Mouse (Mus musculus) MEL (cell line): ENCODE measurements around the gene Fam57a. TPM values are rescaled to one million over a fixed set of nuclear protein-coding genes. Genes with fewer than 3 reads are reported as not detected.

Source experiments
- DNase-seq: peaks from one replicate; pipeline ENCODE4 v3.0.0; 2011; ENCODE audit warnings: low read depth, low spot score
- H3K27ac ChIP-seq: 2 replicates; pipeline ENCODE4 v1.5.1; 2012; ENCODE audit warnings: low read depth, mild to moderate bottlenecking, control low read depth, low read length, moderate library complexity; ENCODE audit not compliant: control insufficient read depth
- H3K27me3 ChIP-seq, 2 experiments: fragments of 150-350 bp in 1 of 2; sonication (generic) in 1 of 2; 2 replicates each; pipeline ENCODE4 v1.6.1; 2012; ENCODE audit warnings: low read length in 2 of 2, mild to moderate bottlenecking in 2 of 2, improper control_type of control experiment in 1 of 2, moderate library complexity in 1 of 2; ENCODE audit not compliant: insufficient read depth in 2 of 2, control insufficient read depth in 1 of 2
- H3K36me3 ChIP-seq, 2 experiments: 2 replicates each; pipeline ENCODE4 v1.6.1; 2012 to 2014; ENCODE audit warnings: low read length in 2 of 2, improper control_type of control experiment in 1 of 2, inconsistent platforms in 1 of 2, mild to moderate bottlenecking in 1 of 2; ENCODE audit not compliant: insufficient read depth in 2 of 2, control insufficient read depth in 1 of 2
- H3K4me1 ChIP-seq, 2 experiments: fragments of 150-350 bp in 1 of 2; sonication (generic) in 1 of 2; 2 replicates each; pipeline ENCODE4 v1.6.1; 2012; ENCODE audit warnings: low read length in 2 of 2, improper control_type of control experiment in 1 of 2, mild to moderate bottlenecking in 1 of 2; ENCODE audit not compliant: insufficient read depth in 2 of 2, control insufficient read depth in 1 of 2
- H3K4me3 ChIP-seq, 2 experiments: fragments of 150-350 bp in 1 of 2; sonication (generic) in 1 of 2; 2 replicates each; pipeline ENCODE4 v1.5.1; 2012; ENCODE audit warnings: low read depth in 2 of 2, low read length in 2 of 2, mild to moderate bottlenecking in 2 of 2, moderate library complexity in 2 of 2, control low read depth in 1 of 2, improper control_type of control experiment in 1 of 2; ENCODE audit not compliant: control insufficient read depth in 1 of 2, insufficient read depth in 1 of 2
- H3K79me2 ChIP-seq: 2 replicates; pipeline ENCODE4 v1.6.1; 2012; ENCODE audit warnings: mild to moderate bottlenecking, low read length, moderate library complexity; ENCODE audit not compliant: control insufficient read depth, poor library complexity, insufficient read depth
- H3K9ac ChIP-seq: 2 replicates; pipeline ENCODE4 v1.6.1; 2012; ENCODE audit warnings: low read depth, mild to moderate bottlenecking, control low read depth, low read length, moderate library complexity; ENCODE audit not compliant: control insufficient read depth, poor library complexity, severe bottlenecking
- H3K9me3 ChIP-seq: fragments of 150-350 bp; sonication (generic); replicated peaks from 2 replicates; pipeline ENCODE4 v1.6.1; 2012; ENCODE audit warnings: mild to moderate bottlenecking, low read length, improper control_type of control experiment, moderate library complexity; ENCODE audit not compliant: insufficient read depth
- CHD1 ChIP-seq: IDR thresholded peaks from 2 replicates; pipeline ENCODE4 v1.6.1; 2012; ENCODE audit warnings: low read depth, mild to moderate bottlenecking, inconsistent platforms, low read length, improper control_type of control experiment
- ETS1 ChIP-seq: IDR thresholded peaks from 2 replicates; pipeline ENCODE4 v1.6.1; 2012; ENCODE audit warnings: low read depth, mild to moderate bottlenecking, inconsistent platforms, low read length, improper control_type of control experiment, moderate library complexity
- HCFC1 ChIP-seq: IDR thresholded peaks from 2 replicates; pipeline ENCODE4 v1.6.1; 2012; ENCODE audit warnings: low read depth, mild to moderate bottlenecking, inconsistent platforms, low read length, improper control_type of control experiment, moderate library complexity
- MAX ChIP-seq: IDR thresholded peaks from 2 replicates; pipeline ENCODE4 v1.6.1; 2011; ENCODE audit warnings: low read length, improper control_type of control experiment
- MEF2A ChIP-seq: IDR thresholded peaks from 2 replicates; pipeline ENCODE4 v1.6.1; 2014; ENCODE audit warnings: low read depth, mild to moderate bottlenecking, inconsistent platforms, low read length, improper control_type of control experiment; ENCODE audit not compliant: poor library complexity, insufficient replicate concordance, severe bottlenecking; ENCODE audit errors: extremely low read depth
- MXI1 ChIP-seq: IDR thresholded peaks from 2 replicates; pipeline ENCODE4 v1.6.1; 2011; ENCODE audit warnings: mild to moderate bottlenecking, low read depth, low read length, improper control_type of control experiment
- POLR2A ChIP-seq, 2 experiments: IDR thresholded peaks; 2 replicates each; pipeline ENCODE4 v1.6.1; 2011 to 2012; ENCODE audit warnings: low read length in 2 of 2, mild to moderate bottlenecking in 2 of 2, control low read depth in 1 of 2, improper control_type of control experiment in 1 of 2, low read depth in 1 of 2, moderate library complexity in 1 of 2; ENCODE audit not compliant: control insufficient read depth in 1 of 2, insufficient read depth in 1 of 2, poor library complexity in 1 of 2
- POLR2AphosphoS2 ChIP-seq: IDR thresholded peaks from 2 replicates; pipeline ENCODE4 v1.6.1; 2011; ENCODE audit warnings: low read length, improper control_type of control experiment
- POLR2AphosphoS5 ChIP-seq: IDR thresholded peaks from 2 replicates; pipeline ENCODE4 v1.6.1; 2012; ENCODE audit warnings: low read depth, borderline replicate concordance, mild to moderate bottlenecking, inconsistent platforms, low read length, moderate library complexity, mixed read lengths
- SIN3A ChIP-seq: IDR thresholded peaks from 2 replicates; pipeline ENCODE4 v1.6.1; 2012; ENCODE audit warnings: low read length, improper control_type of control experiment, inconsistent platforms
- ZKSCAN1 ChIP-seq: IDR thresholded peaks from 2 replicates; pipeline ENCODE4 v1.6.1; 2012; ENCODE audit warnings: low read depth, mild to moderate bottlenecking, inconsistent platforms, low read length, improper control_type of control experiment, moderate library complexity
- polyA plus RNA-seq, 2 experiments: library from polyadenylated mRNA; stranded (reverse) in 1 of 2; unstranded in 1 of 2; fragments of >175 nt in 1 of 2; fragments of >200 nt in 1 of 2; gene quantifications; 2 replicates each; pipeline versions ENCODE4 v1.2.1 to v1.2.4; 2012; ENCODE audit warnings: low replicate concordance in 2 of 2, low read depth in 1 of 2; ENCODE audit not compliant: insufficient read length in 2 of 2, insufficient read depth in 1 of 2, missing spikeins in 1 of 2
- total RNA-seq: library from RNA; depleted of rRNA; stranded (reverse); fragments of 300-350 nt; gene quantifications from 2 replicates; pipeline ENCODE4 v1.2.3, GENCODE M21; 2012

The Fam57a gene
- total and polyA plus RNA-seq, 3 experiments, result 8.5 to 8.8 TPM; not detected in 1

DNA sequence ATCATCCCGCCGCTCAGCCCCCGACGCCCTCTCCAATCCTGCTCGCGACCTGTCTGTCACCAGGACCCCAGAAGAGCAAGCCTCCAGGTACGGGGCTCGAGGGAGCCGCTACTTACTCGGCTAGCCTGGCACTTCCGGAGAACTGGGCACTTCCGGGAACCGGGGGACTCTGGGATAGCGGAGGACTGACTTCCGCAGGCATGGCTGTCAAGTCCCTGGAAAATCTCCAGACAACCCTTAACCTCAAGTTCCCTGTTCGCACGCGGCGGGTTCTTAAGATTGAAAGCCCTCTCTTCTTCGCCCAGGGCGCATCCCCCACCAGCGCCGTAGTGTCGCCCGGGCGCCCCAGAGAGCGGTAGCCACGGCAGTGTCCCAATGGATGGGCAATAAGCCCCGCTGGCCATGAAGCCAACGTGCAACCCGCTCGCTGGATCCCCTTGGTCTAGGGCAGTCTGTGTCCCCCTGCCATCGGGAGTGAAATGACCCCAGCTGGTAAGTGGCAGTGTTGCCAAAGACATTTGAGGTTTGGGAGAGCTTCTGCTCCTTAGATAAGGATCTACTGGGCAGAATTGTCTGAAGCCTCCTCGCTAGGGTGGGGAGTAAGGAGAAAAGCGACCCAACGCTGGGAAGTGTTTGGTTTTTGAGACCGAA is at the start of gene Fam57a, which contains the start of gene Vps53 (continued):
- TF ChIP-seq MEF2A, result no peak
- TF ChIP-seq CHD1, result peak; percentile 78; the same call in 1 of the 2 replicates
- 0 out of 2 replicates have a peak, but pooled peaks have one; percentile 35 for TF ChIP-seq ETS1

DNA sequence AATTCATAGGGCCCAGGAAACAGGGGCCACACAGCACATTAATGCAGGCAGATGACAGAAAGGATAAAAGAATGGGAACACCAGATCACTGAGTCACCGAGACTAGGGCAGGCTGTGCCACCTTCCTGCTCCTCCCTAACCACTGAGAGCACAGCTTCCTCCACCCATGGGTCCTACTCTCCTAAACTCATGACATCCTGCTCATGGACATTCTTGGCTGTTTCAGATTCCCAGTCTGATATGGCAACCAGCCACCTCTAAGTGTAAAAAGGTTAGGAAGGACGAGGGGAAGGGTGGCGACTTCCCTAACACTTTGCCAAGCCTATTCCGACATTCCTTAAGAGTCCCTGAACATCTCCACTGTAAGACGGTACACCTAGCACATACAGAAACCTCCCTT is 48.6 kb upstream of the Fam57a start:
- Histone ChIP-seq H3K27ac (no peak overlapping the region), H3K4me1 (peaks cover 0 to 5% of the 10 kb centered on the region in 2 experiments; a peak in 3 of 4 replicates), H3K9me3 (no peaks in the 10 kb centered on the region), H3K36me3 (peaks cover 0 to 10% of the 10 kb centered on the region in 2 experiments; a peak in 2 of 4 replicates), H3K4me3 (no peak overlapping the region), H3K79me2 (no peaks in the 10 kb centered on the region), H3K9ac (no peak overlapping the region), H3K27me3 (no peaks in the 10 kb centered on the region)
- TF ChIP-seq MAX, result no peak
- TF ChIP-seq POLR2A (IDR thresholded peaks at IDR 0.05; ENCODE audit: control insufficient read depth in 1 of 2, insufficient read depth in 1 of 2, low read depth in 1 of 2, low read length in 2 of 2, poor library complexity in 1 of 2), result no peak
- DNase-seq, result peak; percentile 51

DNA sequence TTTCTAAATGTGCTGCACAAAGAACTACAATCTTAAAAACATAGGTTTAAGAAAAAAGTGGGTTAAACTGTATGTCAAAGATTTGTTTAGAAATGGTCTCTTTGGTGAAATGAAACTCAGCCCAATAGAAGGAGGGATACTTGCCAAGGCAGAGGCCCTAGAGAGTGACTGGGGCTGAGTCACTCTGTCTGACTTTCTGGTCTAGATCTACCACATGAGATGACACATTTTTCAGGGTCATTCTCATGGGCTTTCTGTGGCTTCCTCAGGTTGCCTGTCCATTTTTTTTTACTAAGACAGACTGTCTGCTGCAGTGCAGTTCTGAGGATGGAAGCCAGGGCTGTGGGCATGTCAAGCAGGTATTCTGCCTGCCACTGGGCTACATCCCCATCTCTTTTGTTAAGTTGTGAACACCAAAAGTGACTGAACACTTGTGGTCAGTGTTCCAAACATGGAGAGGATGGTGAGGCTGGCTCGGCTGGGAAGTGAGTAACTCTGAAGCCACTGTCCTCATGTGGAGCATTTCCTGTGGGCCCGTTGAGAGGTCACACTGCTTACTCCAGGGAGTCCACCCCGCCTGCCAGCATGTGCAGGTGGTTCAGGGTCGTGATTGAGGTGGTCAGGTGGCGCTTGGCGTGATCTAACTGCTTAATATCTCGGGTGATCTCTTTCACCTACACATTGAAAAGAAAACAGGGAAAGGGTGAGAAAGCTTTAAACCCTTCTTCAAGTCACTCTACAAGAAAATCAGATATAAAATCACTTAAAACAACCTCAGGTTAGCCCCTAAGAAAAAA is 43.6 kb upstream of the Fam57a start:
- no peaks in the 10 kb centered on the region for H3K79me2 ChIP-seq
- no peaks in the 10 kb centered on the region for H3K27me3 ChIP-seq
- H3K27ac ChIP-seq, result no peak overlapping the region
- H3K9ac ChIP-seq, result no peak overlapping the region
- H3K4me1 ChIP-seq, result peaks cover 0 to 2% of the 10 kb centered on the region in 2 experiments; a peak in 2 of 4 replicates
- peaks cover 0 to 4% of the 10 kb centered on the region in 2 experiments; a peak in 2 of 4 replicates for H3K36me3 ChIP-seq
- H3K4me3 ChIP-seq, result no peak overlapping the region
- H3K9me3 ChIP-seq, result no peaks in the 10 kb centered on the region
- TF ChIP-seq CHD1, result no peak
- DNase-seq, result peak; percentile 18

DNA sequence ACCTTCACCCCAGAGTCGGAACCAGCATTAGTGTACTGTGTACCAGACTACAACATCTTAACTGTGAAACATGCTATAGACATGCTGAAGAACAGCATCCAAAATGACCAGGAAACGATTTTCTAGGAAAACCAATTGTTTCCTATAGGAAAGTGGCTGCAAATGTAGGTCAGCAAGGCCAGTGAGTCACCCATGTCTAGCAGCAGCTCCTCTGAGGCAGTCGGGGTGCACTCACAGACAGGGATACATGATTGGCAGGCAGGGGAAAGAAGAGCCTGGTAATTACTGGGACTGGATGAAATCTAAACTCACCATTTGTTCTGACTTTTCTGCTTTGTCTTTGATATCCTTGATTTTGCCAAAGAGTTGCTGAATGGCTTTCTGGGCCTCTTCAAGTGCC is 41.5 kb upstream of the Fam57a start:
- Histone ChIP-seq H3K9me3 (no peaks in the 10 kb centered on the region), H3K9ac (no peak overlapping the region), H3K4me1 (no peaks in the 10 kb centered on the region), H3K27me3 (no peaks in the 10 kb centered on the region), H3K4me3 (no peak overlapping the region), H3K27ac (no peak overlapping the region)
- DNase-seq, result no peak
- TF ChIP-seq ZKSCAN1 (no peak), MEF2A (no peak), SIN3A (no peak), HCFC1 (no peak), POLR2AphosphoS2 (no peak), ETS1 (no peak), POLR2AphosphoS5 (no peak), MXI1 (no peak)
- TF ChIP-seq, all 39 proteins: peak for 0
- Histone ChIP-seq H3K79me2 (no peaks in the 10 kb centered on the region), H3K36me3 (peaks cover 0 to 2% of the 10 kb centered on the region in 2 experiments; a peak in 1 of 4 replicates)
